Comparison of ENCODE assay signal across 9 mouse cellular contexts in the genomic region with DNA sequence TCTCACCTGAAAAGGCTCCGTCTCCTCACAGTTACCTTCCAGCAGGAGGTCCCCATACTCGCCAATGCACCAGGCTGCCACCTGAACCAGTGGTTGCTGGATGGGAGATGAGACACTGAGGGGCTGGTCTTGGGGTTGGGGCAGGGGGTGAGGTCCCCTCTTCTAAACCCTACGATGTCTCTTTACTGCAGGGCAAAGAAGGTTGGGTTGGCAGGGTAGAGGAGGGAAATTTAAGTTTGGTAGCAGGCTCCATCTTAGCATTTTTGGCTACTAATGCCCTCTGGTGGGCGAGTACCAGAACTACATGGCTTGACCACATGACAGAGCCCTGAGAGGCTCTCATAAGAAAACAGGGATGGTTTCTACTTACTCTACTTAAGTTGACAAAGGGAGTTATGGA.
DNase-seq lines count a peak whose midpoint lies in the region; TF ChIP-seq lines count a peak whose summit lies in the region.
"Had no signal": no experiment of that assay in that cellular context is flagged by ENCODE, and none has a peak within 500 bp of the region (broad histone marks: within the 10 kb centered on the region; RNA-seq: fewer than 3 reads in every experiment).

No protein-coding gene starts in this region.

- 0 out of 2 replicates have a peak, but pooled peaks cover 5% of the 10 kb centered on the region for H3K27me3 ChIP-seq in E14TG2a.4 (ENCODE audit: insufficient read depth, low read length)
- H3K27me3 ChIP-seq: liver, embryonic 15.5 days had no signal

- peak; percentile 88 for TF ChIP-seq CTCF in E14TG2a.4 (conservative IDR thresholded peaks at IDR 0.05; ENCODE audit: low read length)

- DNase-seq in kidney, adult 9 months = peak; percentile 71
- no peak for DNase-seq in kidney, postnatal 14 days
- DNase-seq in A20 (ENCODE audit: low read depth, low spot score) = peak; percentile 60
- peak; percentile 79 for DNase-seq in cerebellum, adult 9-11 months
- peak; percentile 71 to 78 for DNase-seq in kidney, postnatal 4 days
- DNase-seq in spleen, postnatal 4 days (ENCODE audit: low spot score in 2 of 2) = peak; percentile 49 to 75
- DNase-seq in frontal cortex, postnatal 14 days (ENCODE audit: low spot score in 2 of 2) = no peak

- H3K4me1 ChIP-seq in E14TG2a.4 (replicated peaks; ENCODE audit: low read depth, low read length) = peaks cover 75% of the 10 kb centered on the region

- peaks cover 63% of the 10 kb centered on the region for H3K36me3 ChIP-seq in E14TG2a.4 (ENCODE audit: insufficient read depth, low read length)

- H3K9me3 ChIP-seq in E14TG2a.4 (ENCODE audit: low read length) = no peaks in the 10 kb centered on the region
- H3K9me3 ChIP-seq: liver, embryonic 15.5 days had no signal

- H3K4me3 ChIP-seq in E14TG2a.4 (replicated peaks; ENCODE audit: low read length) = peak overlapping the region; percentile 57
- H3K4me3 ChIP-seq: liver, embryonic 15.5 days had no signal

Comparison
In these comparisons a context has a peak if more than half of its experiments do, and no peak if none do; other contexts are left out.
1. DNase-seq: peak in kidney, adult 9 months (single experiment), A20 (single experiment), cerebellum, adult 9-11 months (single experiment), kidney, postnatal 4 days (2 of 2) and spleen, postnatal 4 days (2 of 2); none in kidney, postnatal 14 days (single experiment) and frontal cortex, postnatal 14 days (0 of 2).